Mouse (Mus musculus): ENCODE measurements around the gene Gmeb2. TPM values are rescaled to one million over a fixed set of nuclear protein-coding genes. Genes with fewer than 3 reads are reported as not detected.

Gene Gmeb2
- polyA plus RNA-seq, 1 experiment from 2014 or later = 15.7 TPM

DNA sequence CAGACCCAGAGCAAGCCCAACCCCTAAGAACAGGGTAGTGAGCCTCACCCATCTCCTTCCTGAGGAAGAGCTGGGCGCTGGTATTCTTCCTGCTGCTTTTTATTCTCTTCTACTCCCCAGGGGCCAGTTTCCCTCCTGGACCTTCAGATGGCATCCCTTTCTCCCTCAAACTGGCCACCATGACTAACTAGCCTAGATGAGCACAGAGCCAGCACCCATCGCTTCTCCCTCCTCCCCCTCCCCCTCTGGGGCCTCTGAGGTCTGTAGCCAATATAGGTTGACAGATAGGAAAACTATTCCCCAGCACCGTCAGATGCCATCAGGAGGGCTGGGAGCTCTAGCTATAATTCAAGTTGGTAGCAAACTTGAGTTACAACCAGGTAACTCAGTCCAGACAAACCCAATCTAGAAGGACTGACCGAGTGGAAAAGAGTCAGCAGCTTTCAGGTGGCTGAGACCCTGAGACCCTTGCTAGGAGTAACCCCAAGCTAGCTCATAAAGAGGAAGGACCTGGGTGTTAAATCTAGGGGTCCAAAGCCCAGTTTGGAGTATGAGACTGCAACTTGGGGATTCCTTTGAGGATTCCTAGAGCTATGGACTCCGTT, 68.9 kb downstream of the Gmeb2 start:
- H3K27me3 ChIP-seq = peaks cover 3% of the 10 kb centered on the region; the same call in 1 of the 2 replicates
- no peaks in the 10 kb centered on the region for H3K9me3 ChIP-seq
- no peak for ATAC-seq (ENCODE audit: borderline replicate concordance, extremely low read depth, low FRiP score, low TSS enrichment)
- no peak overlapping the region; the same call in 1 of the 2 replicates for H3K4me3 ChIP-seq
- peaks cover 21% of the 10 kb centered on the region for H3K4me1 ChIP-seq
- 53% methylated on average over 5 of the region's 5 CpGs for WGBS
- no peaks in the 10 kb centered on the region for H3K36me3 ChIP-seq
- H3K27ac ChIP-seq = peak overlapping the region; percentile 94
- peak overlapping the region; percentile 59 for H3K4me2 ChIP-seq
- no peak overlapping the region for H3K9ac ChIP-seq

DNA sequence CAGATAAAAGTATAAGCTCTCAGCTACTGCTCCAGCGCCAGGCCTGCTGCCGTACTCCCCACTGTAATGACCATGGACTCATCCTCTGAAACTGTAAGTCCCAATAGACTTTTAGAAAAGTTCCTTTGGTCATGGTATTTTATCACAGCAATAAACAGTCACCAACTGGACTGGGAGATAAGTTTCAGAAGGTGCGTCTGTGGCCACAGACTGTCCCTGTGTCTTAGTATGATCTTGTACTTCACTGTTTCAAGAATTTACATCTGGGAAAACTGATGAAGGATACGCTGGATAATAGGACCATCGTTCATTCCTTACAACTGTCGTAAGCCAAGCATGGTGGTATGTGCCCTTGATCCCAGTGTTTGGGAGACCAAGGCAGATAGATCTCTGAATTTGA, 71.8 kb downstream of the Gmeb2 start:
- no peaks in the 10 kb centered on the region for H3K36me3 ChIP-seq
- ATAC-seq (ENCODE audit: borderline replicate concordance, extremely low read depth, low FRiP score, low TSS enrichment) = no peak
- peaks cover 30% of the 10 kb centered on the region for H3K27me3 ChIP-seq
- H3K4me3 ChIP-seq = no peak overlapping the region
- no peak overlapping the region for H3K27ac ChIP-seq
- H3K9me3 ChIP-seq = no peaks in the 10 kb centered on the region
- no peak overlapping the region for H3K4me2 ChIP-seq
- no peak overlapping the region for H3K9ac ChIP-seq
- 81% methylated on average over 6 of the region's 6 CpGs for WGBS
- peaks cover 33% of the 10 kb centered on the region for H3K4me1 ChIP-seq

DNA sequence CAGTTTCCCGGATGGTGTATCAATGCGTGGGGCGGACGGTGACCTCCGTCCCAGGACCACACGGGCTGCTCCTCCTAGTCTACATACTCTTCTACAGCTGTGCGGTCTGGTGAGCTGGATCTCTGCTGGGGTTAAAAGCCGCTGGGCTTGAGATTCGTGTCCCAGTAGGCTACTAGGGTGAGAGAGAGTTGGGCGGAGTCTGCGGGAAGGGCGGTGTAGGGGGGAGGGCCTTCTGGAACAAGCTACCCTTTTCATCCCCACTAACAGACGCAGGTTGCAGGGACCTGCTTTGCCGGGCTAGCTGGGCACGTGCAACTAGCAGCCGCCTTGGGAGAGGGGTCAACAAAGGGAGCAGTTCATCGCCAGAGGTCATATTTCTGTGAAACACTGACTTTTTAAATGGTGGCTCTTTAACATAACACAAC, 74.8 kb downstream of the Gmeb2 start, which contains the start of gene Srms:
Gene Srms, minus strand, starts transcription at position 165 of the 425 bp plus-strand sequence.
- H3K27ac ChIP-seq = no peak within 1 kb of the TSS
- H3K9ac ChIP-seq = peak within 1 kb of the TSS; percentile 29; the same call in 1 of the 2 replicates
- H3K9me3 ChIP-seq = no peaks in the 10 kb centered on the region
- H3K4me3 ChIP-seq = peak within 1 kb of the TSS; percentile 32
- peaks cover 12% of the 10 kb centered on the region for H3K4me1 ChIP-seq
- peak within 1 kb of the TSS; percentile 65 for H3K4me2 ChIP-seq
- H3K36me3 ChIP-seq = no peaks in the 10 kb centered on the region
- whole genome bisulfite sequencing = under 1% methylated on average over 17 of the region's 17 CpGs
- H3K27me3 ChIP-seq = peaks cover 34% of the 10 kb centered on the region
- ATAC-seq (ENCODE audit: borderline replicate concordance, extremely low read depth, low FRiP score, low TSS enrichment) = peak; percentile 81

DNA sequence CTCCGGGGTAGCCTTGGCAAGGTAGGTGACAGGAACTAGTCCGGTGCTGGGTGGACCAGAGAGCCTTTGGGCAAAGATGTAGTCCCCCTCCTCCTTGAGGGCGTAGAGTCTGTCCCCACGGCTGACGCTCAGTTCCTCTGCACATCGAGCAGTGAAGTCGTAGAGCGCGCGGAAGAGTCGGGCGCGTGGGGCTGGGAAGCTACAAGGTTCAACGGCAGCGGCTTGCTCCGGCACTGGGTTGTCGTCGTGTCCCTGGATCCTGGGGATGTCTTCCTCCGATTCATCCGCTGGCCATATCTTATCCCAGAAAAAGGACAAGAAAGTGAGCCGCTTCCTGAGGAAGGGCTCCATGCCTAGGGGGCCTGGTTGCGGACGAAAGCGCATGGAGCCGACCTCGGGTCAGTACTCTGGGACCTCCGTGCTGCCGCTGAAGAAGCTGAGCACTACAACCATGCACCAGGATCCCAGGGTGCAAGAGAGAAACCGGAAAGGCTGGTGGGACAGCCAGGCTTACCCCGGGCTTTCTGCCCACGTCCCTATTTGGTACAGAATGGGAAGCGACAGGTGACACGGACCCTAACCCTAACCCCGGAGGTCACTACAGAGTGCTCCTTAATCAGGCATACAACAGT, 75.3 kb downstream of the Gmeb2 start:
- peak; percentile 37 for ATAC-seq (ENCODE audit: borderline replicate concordance, extremely low read depth, low FRiP score, low TSS enrichment)
- WGBS = 2% methylated on average over 34 of the region's 34 CpGs
- Histone ChIP-seq H3K9me3 (no peaks in the 10 kb centered on the region), H3K4me1 (peaks cover 12% of the 10 kb centered on the region), H3K4me2 (peak overlapping the region; percentile 65), H3K27ac (no peak overlapping the region), H3K9ac (peak overlapping the region; percentile 29; the same call in 1 of the 2 replicates), H3K27me3 (peaks cover 34% of the 10 kb centered on the region), H3K36me3 (no peaks in the 10 kb centered on the region), H3K4me3 (peak overlapping the region; percentile 32)

DNA sequence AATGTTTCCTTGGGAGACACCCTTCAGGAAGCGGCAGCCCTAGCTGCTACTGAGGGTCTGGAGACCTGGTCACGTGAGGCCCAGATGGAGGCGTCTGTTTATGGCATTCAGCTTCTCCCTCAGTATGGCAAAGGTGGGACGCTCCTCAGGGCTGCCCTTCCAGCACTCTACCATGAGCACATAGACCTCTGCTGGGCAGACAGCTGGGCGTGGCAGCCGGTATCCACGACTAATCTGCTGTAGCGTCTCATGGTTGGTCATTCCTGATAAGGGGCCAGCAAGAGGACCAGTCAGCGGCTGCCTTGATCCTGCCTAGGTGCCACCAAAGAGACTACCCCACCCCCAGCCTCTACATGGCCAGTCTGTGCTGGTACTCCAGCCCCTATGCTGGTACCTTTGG, 81.7 kb downstream of the Gmeb2 start:
- Histone ChIP-seq H3K4me2 (no peak overlapping the region), H3K27me3 (peaks cover 5% of the 10 kb centered on the region; the same call in 1 of the 2 replicates), H3K4me1 (no peaks in the 10 kb centered on the region), H3K9me3 (no peaks in the 10 kb centered on the region), H3K27ac (no peak overlapping the region), H3K4me3 (no peak overlapping the region), H3K36me3 (no peaks in the 10 kb centered on the region), H3K9ac (no peak overlapping the region)
- no peak for ATAC-seq (ENCODE audit: borderline replicate concordance, extremely low read depth, low FRiP score, low TSS enrichment)
- 61% methylated on average over 9 of the region's 9 CpGs for WGBS

DNA sequence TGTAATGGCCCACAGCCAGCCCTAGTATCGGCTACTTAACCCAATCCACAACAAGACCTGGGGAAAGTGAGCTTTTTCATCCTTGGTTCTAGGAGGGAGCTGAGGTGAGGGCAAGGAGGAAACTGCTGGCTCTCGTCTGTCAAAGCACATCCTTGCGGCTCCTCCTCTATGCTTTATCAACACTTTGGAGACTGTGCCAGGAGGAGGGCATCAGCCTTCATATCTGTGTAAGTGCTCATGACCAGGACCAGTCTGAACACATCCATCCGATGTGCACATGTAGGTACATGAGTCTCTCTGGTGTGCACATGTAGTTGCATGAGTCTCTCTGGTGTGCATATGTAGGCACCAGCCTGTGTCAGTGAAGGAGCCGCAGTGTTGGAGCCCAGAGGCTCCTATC, 82.2 kb downstream of the Gmeb2 start:
- Histone ChIP-seq H3K27me3 (0 out of 2 replicates have a peak, but pooled peaks cover 4% of the 10 kb centered on the region), H3K4me3 (no peak overlapping the region), H3K9ac (no peak overlapping the region), H3K9me3 (no peaks in the 10 kb centered on the region), H3K4me2 (no peak overlapping the region), H3K36me3 (no peaks in the 10 kb centered on the region), H3K27ac (no peak overlapping the region), H3K4me1 (no peaks in the 10 kb centered on the region)
- no peak for ATAC-seq (ENCODE audit: borderline replicate concordance, extremely low read depth, low FRiP score, low TSS enrichment)
- 68% methylated on average over 5 of the region's 5 CpGs for WGBS

DNA sequence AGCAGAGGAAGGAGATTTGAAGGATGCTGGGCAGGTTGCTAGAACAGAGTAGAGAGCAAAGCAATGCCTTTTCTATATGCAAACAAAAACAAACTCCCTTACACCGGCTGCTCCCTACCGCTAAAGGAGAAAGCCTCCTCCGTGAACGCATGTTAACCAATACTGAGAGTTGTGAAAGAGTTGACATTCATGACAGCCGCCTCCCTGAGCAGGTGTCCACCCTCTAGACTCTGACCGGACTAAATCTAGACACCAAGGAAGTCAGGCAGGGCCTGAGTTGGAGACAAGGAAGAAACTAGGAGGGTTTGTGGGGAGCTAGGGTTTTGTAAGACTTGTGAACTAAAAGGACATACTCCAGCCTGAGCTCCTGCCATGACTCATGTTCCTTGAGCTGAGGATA, 84.9 kb downstream of the Gmeb2 start:
- H3K4me3 ChIP-seq = no peak overlapping the region
- H3K36me3 ChIP-seq = no peaks in the 10 kb centered on the region
- H3K27me3 ChIP-seq = no peaks in the 10 kb centered on the region
- H3K27ac ChIP-seq = no peak overlapping the region
- H3K9ac ChIP-seq = no peak overlapping the region
- H3K9me3 ChIP-seq = no peaks in the 10 kb centered on the region
- no peak for ATAC-seq (ENCODE audit: borderline replicate concordance, extremely low read depth, low FRiP score, low TSS enrichment)
- H3K4me2 ChIP-seq = no peak overlapping the region
- 72% methylated on average over 6 of the region's 6 CpGs for WGBS
- no peaks in the 10 kb centered on the region for H3K4me1 ChIP-seq

DNA sequence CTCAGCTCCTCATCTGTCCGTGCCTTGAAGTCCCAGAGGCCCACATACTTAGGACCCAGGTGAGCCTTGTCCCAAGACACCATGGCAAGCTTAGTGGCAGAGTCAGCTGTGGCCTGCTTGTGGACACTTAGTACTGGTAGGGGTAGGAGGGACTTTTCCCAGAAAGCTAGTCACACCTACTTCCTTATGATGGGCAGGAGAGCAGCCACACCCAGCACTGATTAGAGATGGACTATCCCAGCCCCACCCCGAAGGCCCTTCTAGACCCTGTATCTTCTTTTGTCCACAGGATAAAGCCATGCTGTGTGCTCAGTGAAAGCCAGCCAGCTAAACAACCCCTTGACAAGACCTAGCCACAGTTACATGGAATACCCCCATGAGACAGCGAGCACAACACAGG, 85.4 kb downstream of the Gmeb2 start, which contains the start of gene Ptk6:
Gene Ptk6, minus strand, starts transcription at position 368 of the 400 bp plus-strand sequence.
- no peaks in the 10 kb centered on the region for H3K4me1 ChIP-seq
- H3K36me3 ChIP-seq = no peaks in the 10 kb centered on the region
- H3K27me3 ChIP-seq = no peaks in the 10 kb centered on the region
- no peak for ATAC-seq (ENCODE audit: borderline replicate concordance, extremely low read depth, low FRiP score, low TSS enrichment)
- no peaks in the 10 kb centered on the region for H3K9me3 ChIP-seq
- no peak within 1 kb of the TSS for H3K4me3 ChIP-seq
- no peak within 1 kb of the TSS for H3K27ac ChIP-seq
- no peak within 1 kb of the TSS for H3K4me2 ChIP-seq
- H3K9ac ChIP-seq = no peak within 1 kb of the TSS
- 85% methylated on average over 3 of the region's 3 CpGs for WGBS

DNA sequence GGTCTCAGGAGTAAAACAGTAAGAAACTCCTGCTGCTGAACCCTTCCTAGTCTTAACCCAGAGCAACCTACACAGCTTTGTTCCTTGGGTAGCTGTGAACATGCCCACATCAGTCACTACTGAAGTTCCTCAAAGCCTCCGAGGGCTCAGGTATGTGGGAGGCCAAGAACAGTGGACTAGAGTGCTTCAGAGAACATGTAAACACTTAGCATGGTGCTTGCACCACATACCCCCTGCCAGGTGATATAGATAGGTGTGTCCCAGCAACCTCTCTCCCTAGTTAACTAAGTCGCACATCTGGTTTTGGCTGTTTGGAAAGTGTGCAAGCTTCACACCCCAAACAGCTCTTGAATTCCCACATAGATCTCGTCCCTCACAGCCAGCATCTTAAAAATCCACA, 86.2 kb downstream of the Gmeb2 start:
- WGBS = 46% methylated on average over 3 of the region's 3 CpGs
- Histone ChIP-seq H3K4me2 (no peak overlapping the region), H3K27me3 (no peaks in the 10 kb centered on the region), H3K4me1 (no peaks in the 10 kb centered on the region), H3K27ac (no peak overlapping the region), H3K9ac (no peak overlapping the region), H3K4me3 (no peak overlapping the region), H3K36me3 (no peaks in the 10 kb centered on the region), H3K9me3 (no peaks in the 10 kb centered on the region)
- no peak for ATAC-seq (ENCODE audit: borderline replicate concordance, extremely low read depth, low FRiP score, low TSS enrichment)

Other genes with a start within 250 kb of the Gmeb2 start
- gene Chrna4, start 244.5 kb downstream of the Gmeb2 start, polyA plus RNA-seq (2015; fragmentation: Nextera tagmentation; extraction: Ambion mirVana) = 0.41 and 0.65 TPM in 2 replicates
- 0.14 and 0.29 TPM in 2 replicates for gene Kcnq2, start 152.7 kb downstream of the Gmeb2 start, polyA plus RNA-seq (2015; fragmentation: Nextera tagmentation; extraction: Ambion mirVana)
- gene Eef1a2, start 131.0 kb downstream of the Gmeb2 start, polyA plus RNA-seq (2015; fragmentation: Nextera tagmentation; extraction: Ambion mirVana) = 0.31 and 0.54 TPM in 2 replicates
- gene Ppdpf, start 100.8 kb downstream of the Gmeb2 start, polyA plus RNA-seq (2015; fragmentation: Nextera tagmentation; extraction: Ambion mirVana) = 317 and 334 TPM in 2 replicates
- 0.05 TPM in 2 replicates for gene Ptk6, start 85.2 kb downstream of the Gmeb2 start, polyA plus RNA-seq (2015; fragmentation: Nextera tagmentation; extraction: Ambion mirVana)
- gene Srms, start 74.8 kb downstream of the Gmeb2 start, polyA plus RNA-seq (2015; fragmentation: Nextera tagmentation; extraction: Ambion mirVana) = 0.29 and 0.31 TPM in 2 replicates
- gene Fndc11, start 68.0 kb downstream of the Gmeb2 start, polyA plus RNA-seq (2015; fragmentation: Nextera tagmentation; extraction: Ambion mirVana) = 0.25 and 0.32 TPM in 2 replicates
- 2.6 and 3.1 TPM in 2 replicates for gene Helz2, start 46.0 kb downstream of the Gmeb2 start, polyA plus RNA-seq (2015; fragmentation: Nextera tagmentation; extraction: Ambion mirVana)
- gene Stmn3, start 26.5 kb upstream of the Gmeb2 start, polyA plus RNA-seq (2015; fragmentation: Nextera tagmentation; extraction: Ambion mirVana) = 3.0 and 7.7 TPM in 2 replicates
- 51.2 and 52.7 TPM in 2 replicates for gene Rtel1, start 31.7 kb upstream of the Gmeb2 start, polyA plus RNA-seq (2015; fragmentation: Nextera tagmentation; extraction: Ambion mirVana)
- gene Zgpat, start 76.9 kb upstream of the Gmeb2 start, polyA plus RNA-seq (2015; fragmentation: Nextera tagmentation; extraction: Ambion mirVana) = 39.0 and 40.7 TPM in 2 replicates
- 61.8 and 66.7 TPM in 2 replicates for gene Arfrp1, start 77.4 kb upstream of the Gmeb2 start, polyA plus RNA-seq (2015; fragmentation: Nextera tagmentation; extraction: Ambion mirVana)
- 20.8 and 21.9 TPM in 2 replicates for gene Lime1, start 92.0 kb upstream of the Gmeb2 start, polyA plus RNA-seq (2015; fragmentation: Nextera tagmentation; extraction: Ambion mirVana)
- 12.5 and 14.6 TPM in 2 replicates for gene Zbtb46, start 171.4 kb upstream of the Gmeb2 start, polyA plus RNA-seq (2015; fragmentation: Nextera tagmentation; extraction: Ambion mirVana)
- 0.24 and 0.26 TPM in 2 replicates for gene Abhd16b, start 205.2 kb upstream of the Gmeb2 start, polyA plus RNA-seq (2015; fragmentation: Nextera tagmentation; extraction: Ambion mirVana)
- gene Tpd52l2, start 209.1 kb upstream of the Gmeb2 start, polyA plus RNA-seq (2015; fragmentation: Nextera tagmentation; extraction: Ambion mirVana) = 155 and 160 TPM in 2 replicates
- gene Dnajc5, start 232.4 kb upstream of the Gmeb2 start, polyA plus RNA-seq (2015; fragmentation: Nextera tagmentation; extraction: Ambion mirVana) = 84.8 and 87.4 TPM in 2 replicates